Mouse (Mus musculus) right cerebral cortex, adult 2 months (tissue): ENCODE data around the gene Mkks.
A peak's percentile ranks its signal among the peaks of the same experiment; 100 is the strongest.

ENCODE experiments used
- DNase-seq, 2 experiments: peaks; one replicate each; pipeline ENCODE4 v3.0.0; 2021 to 2022; ENCODE audit warnings: low spot score in 2 of 2

Gene Mkks

DNA sequence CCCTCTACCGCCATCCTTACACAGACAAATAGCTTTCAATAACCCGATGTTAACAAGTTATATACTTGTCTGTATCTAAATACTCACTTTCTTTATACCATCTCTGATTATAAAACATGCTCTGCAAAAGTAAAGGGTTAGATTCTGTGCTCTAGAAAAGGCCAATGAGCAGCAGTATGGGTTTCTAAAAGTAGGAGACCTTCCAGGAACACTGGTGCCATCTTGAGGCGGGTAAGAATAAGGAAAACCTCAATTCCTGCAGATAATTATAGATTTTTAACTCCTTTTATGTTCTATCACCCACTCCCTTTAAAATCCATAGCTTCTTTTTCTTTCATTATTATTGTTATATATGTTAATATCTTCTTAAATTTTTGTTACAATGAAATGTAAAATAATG, 55.3 kb downstream of the Mkks start:
- DNase-seq: peak in 1 of 2 experiments; percentile 33

DNA sequence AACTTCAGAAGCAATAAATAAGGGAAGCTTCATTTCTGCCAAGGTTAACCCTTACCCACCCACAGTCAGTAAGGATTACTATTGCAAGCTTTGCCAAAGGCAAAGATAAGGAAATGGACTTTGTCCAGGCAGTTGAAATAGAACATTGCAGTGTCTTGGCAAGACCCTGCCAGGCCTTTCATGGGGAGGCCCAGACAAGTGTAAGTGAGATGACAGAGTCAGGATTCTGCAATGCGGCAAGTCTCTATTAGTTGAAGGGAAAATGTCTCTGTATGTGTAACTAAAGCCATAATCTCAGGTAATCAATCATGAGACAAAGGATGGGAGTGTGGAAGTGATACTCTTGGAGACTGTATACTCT, 56.5 kb downstream of the Mkks start:
- no peak for DNase-seq

DNA sequence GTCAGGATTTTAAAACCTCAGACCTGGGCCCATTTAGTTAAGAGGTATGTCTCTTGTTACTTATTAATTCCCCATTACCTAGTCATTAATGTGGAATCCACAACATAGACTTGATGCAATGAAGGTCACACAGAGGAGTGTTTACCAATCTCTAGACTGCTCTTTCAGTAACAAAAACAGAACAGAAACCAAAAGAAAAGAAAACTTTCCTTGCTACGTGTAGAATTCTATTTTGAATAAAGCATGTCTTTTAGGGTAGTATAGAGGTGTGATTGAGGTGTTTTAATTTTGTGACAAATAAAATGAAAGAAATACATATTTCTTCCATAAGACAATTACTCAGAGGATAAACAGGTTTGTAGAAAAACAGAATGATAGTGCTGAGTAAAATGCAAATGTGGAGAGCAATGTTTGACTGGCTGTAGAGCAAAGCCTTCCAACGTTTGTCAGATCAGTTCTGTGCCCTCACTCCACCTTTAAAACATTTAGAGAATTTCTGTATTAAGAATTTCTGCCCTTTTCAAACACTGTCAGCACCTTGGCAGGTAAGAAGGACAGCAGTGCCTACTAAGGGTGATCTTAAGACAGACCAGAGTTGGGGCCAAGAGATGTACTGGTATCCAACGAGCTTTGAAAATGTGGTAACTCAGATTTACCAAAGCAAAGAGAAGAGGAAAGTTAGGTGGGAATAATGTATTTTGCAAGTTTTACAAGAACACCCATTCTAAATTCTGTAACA, 57.0 kb downstream of the Mkks start:
- no peak for DNase-seq

DNA sequence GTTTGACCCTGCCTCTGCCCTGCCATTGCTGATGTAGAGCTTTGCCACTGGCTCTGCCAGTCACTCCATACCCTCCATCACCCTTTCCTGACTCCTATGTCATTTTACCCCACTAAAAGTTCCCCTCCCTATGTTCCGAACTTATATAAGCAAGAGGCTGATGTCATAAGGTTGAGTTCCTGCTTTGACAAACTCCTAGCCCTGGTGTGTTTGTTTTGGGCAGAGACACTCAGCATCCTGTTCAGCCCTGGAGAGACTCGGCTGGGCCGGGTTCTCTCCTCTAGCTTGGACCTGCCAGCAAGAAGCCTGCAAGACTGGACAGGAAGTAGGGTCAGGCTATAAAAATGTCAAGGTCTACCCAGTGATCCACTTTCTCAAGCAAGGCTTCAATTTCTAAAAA, 58.3 kb downstream of the Mkks start:
- no peak for DNase-seq

DNA sequence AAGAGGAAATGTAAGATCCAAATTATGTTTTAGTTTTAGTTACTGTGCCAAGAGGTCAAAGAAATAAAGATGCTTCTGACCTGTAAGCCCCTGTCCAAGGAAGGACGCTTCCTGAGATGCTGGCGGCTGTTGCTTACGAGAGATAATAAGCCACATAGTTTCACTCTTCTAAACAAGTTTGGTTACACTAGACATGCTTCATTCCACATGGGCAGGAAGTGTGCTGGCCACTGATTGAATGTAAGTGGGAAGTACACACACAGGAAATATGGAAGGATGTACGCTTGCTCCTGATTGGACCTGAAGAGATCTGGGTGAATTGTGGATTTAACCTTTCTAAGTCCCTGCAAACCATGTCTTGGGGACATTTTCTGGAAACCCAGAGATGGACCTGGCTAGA, 63.6 kb downstream of the Mkks start:
- DNase-seq: no peak
